Mouse (Mus musculus): ENCODE measurements around the gene Slain2. TPM values are rescaled to one million over a fixed set of nuclear protein-coding genes. Genes with fewer than 3 reads are reported as not detected.

The Slain2 gene
- total and polyA plus RNA-seq, 3 experiments: 11.0 to 34.6 (median 27.5) TPM

- DNase-seq (ENCODE audit: extremely low read depth): no peak
- H3K27me3 ChIP-seq (replicated peaks): no peaks in the 10 kb centered on the region
- H3K4me3 ChIP-seq (replicated peaks in 1 of 3; ENCODE audit: low read depth in 2 of 3, low read length in 2 of 3, poor library complexity in 1 of 3): no peak overlapping the region
- no peak overlapping the region for H3K9ac ChIP-seq (ENCODE audit: insufficient read depth, low read depth)
- no peak overlapping the region for H3K27ac ChIP-seq (ENCODE audit: insufficient read depth, low read depth)
- in situ Hi-C loops (cut with MboI; ENCODE audit: low pct_ligation_motif_present, low pct_unique_long_range_greater_than_20kb, low sequenced_read_pairs): no loop called here
- H3K4me2 ChIP-seq (ENCODE audit: insufficient read depth, low read depth, poor library complexity, severe bottlenecking): no peak overlapping the region
- H3K4me1 ChIP-seq (ENCODE audit: control insufficient read depth in 1 of 2, insufficient read depth in 2 of 2): peaks cover 5 to 8% of the 10 kb centered on the region in 2 experiments
- no peaks in the 10 kb centered on the region for H3K79me2 ChIP-seq (replicated peaks; ENCODE audit: control insufficient read depth, extremely low read depth, insufficient read depth, poor library complexity, severe bottlenecking)
- dilution Hi-C loops (cut with MboI; ENCODE audit: extremely low pct_ligation_motif_present, extremely low pct_unique_long_range_greater_than_20kb, low sequenced_read_pairs): no loop called here
- TF ChIP-seq NELFE (IDR thresholded peaks at IDR 0.05; ENCODE audit: low read depth, low read length) (no peak), JUN (IDR thresholded peaks at IDR 0.05; ENCODE audit: insufficient read depth, low read depth, low read length) (no peak), ZKSCAN1 (IDR thresholded peaks at IDR 0.05; ENCODE audit: borderline replicate concordance, low read depth, low read length) (no peak), BHLHE40 (IDR thresholded peaks at IDR 0.05; ENCODE audit: low read depth, low read length) (no peak), MEF2A (IDR thresholded peaks at IDR 0.05; ENCODE audit: borderline replicate concordance, low read depth, low read length) (no peak), USF2 (conservative IDR thresholded peaks at IDR 0.05; ENCODE audit: low read depth, low read length) (no peak), CTCF (conservative IDR thresholded peaks at IDR 0.05 in 1 of 2, IDR thresholded peaks at IDR 0.05 in 1 of 2; ENCODE audit: low read depth in 2 of 2, low read length in 2 of 2) (no peak), ETS1 (conservative IDR thresholded peaks at IDR 0.05; ENCODE audit: low read depth, low read length) (no peak), POLR2AphosphoS2 (IDR thresholded peaks at IDR 0.05; ENCODE audit: low read depth, low read length) (no peak), E2F4 (IDR thresholded peaks at IDR 0.05; ENCODE audit: insufficient replicate concordance, low read depth, low read length) (no peak), TCF12 (IDR thresholded peaks at IDR 0.05; ENCODE audit: low read depth, low read length) (no peak), ZC3H11A (IDR thresholded peaks at IDR 0.05; ENCODE audit: low read depth, low read length) (no peak), EP300 (IDR thresholded peaks at IDR 0.05; ENCODE audit: low read length) (no peak), HCFC1 (IDR thresholded peaks at IDR 0.05; ENCODE audit: low read depth, low read length) (no peak), SIN3A (IDR thresholded peaks at IDR 0.05; ENCODE audit: low read length) (no peak), UBTF (IDR thresholded peaks at IDR 0.05; ENCODE audit: low read depth, low read length) (no peak), CHD1 (IDR thresholded peaks at IDR 0.05; ENCODE audit: low read depth, low read length) (no peak)
- peaks cover 0 to 10% of the 10 kb centered on the region in 2 experiments for H3K36me3 ChIP-seq (replicated peaks in 1 of 2; ENCODE audit: control insufficient read depth in 1 of 2, insufficient read depth in 1 of 2, low read length in 1 of 2)
- no peaks in the 10 kb centered on the region for H3K9me3 ChIP-seq (replicated peaks; ENCODE audit: low read length)
These were observed 7.1 kb downstream of the Slain2 start for GRCm38 (mm10) chr5:72921171-72921570.

DNA sequence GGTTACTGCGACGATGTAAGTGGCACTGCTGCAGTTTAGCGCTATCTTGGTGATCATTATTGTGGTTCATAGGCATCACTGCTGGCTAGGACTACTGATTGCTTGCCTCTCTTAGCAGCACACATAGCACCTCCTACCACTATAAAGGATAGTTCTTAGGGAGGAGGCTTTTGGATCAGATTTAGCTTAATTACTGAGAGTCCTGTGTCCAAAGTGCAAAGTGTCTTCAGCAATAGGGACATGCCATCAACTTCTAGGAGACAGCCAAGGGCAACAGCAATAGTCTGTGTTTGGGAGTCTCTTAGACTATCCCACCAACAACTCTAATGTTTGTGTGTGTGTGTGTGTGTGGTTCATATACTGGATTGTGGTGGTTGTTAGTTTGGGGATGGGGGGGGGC, 8.7 kb downstream of the Slain2 start:
- H3K79me2 ChIP-seq (replicated peaks; ENCODE audit: control insufficient read depth, extremely low read depth, insufficient read depth, poor library complexity, severe bottlenecking): 0 out of 2 replicates have a peak, but pooled peaks cover 3% of the 10 kb centered on the region
- no peak overlapping the region for H3K9ac ChIP-seq (ENCODE audit: insufficient read depth, low read depth)
- no peaks in the 10 kb centered on the region for H3K4me1 ChIP-seq (ENCODE audit: control insufficient read depth in 1 of 2, insufficient read depth in 2 of 2)
- in situ Hi-C loops (cut with MboI; ENCODE audit: low pct_ligation_motif_present, low pct_unique_long_range_greater_than_20kb, low sequenced_read_pairs): no loop called here
- no peak for DNase-seq (ENCODE audit: extremely low read depth)
- no peaks in the 10 kb centered on the region for H3K27me3 ChIP-seq (replicated peaks)
- peaks cover 0 to 10% of the 10 kb centered on the region in 2 experiments for H3K36me3 ChIP-seq (replicated peaks in 1 of 2; ENCODE audit: control insufficient read depth in 1 of 2, insufficient read depth in 1 of 2, low read length in 1 of 2)
- H3K9me3 ChIP-seq (replicated peaks; ENCODE audit: low read length): no peaks in the 10 kb centered on the region
- dilution Hi-C loops (cut with MboI; ENCODE audit: extremely low pct_ligation_motif_present, extremely low pct_unique_long_range_greater_than_20kb, low sequenced_read_pairs): no loop called here
- TF ChIP-seq GABPA (IDR thresholded peaks at IDR 0.05; ENCODE audit: insufficient replicate concordance, low read depth, low read length): no peak
- no peak for TF ChIP-seq JUN (IDR thresholded peaks at IDR 0.05; ENCODE audit: insufficient read depth, low read depth, low read length)
- TF ChIP-seq ZNF384 (IDR thresholded peaks at IDR 0.05; ENCODE audit: low read depth, low read length): no peak
- no peak for TF ChIP-seq PAX5 (IDR thresholded peaks at IDR 0.05; ENCODE audit: low read length)
- TF ChIP-seq POLR2AphosphoS2 (IDR thresholded peaks at IDR 0.05; ENCODE audit: low read depth, low read length): no peak
- no peak for TF ChIP-seq ELF1 (IDR thresholded peaks at IDR 0.05; ENCODE audit: low read depth, low read length)
- no peak for TF ChIP-seq RAD21 (IDR thresholded peaks at IDR 0.05; ENCODE audit: low read depth, low read length)
- TF ChIP-seq NRF1 (IDR thresholded peaks at IDR 0.05; ENCODE audit: low read depth, low read length): no peak
- TF ChIP-seq ZC3H11A (IDR thresholded peaks at IDR 0.05; ENCODE audit: low read depth, low read length): no peak
- no peak for TF ChIP-seq ZKSCAN1 (IDR thresholded peaks at IDR 0.05; ENCODE audit: borderline replicate concordance, low read depth, low read length)
- TF ChIP-seq POLR2A (IDR thresholded peaks at IDR 0.05; ENCODE audit: low read depth, low read length): no peak
- no peak for TF ChIP-seq E2F4 (IDR thresholded peaks at IDR 0.05; ENCODE audit: insufficient replicate concordance, low read depth, low read length)
- TF ChIP-seq ZMIZ1 (IDR thresholded peaks at IDR 0.05; ENCODE audit: low read depth, low read length): no peak
- no peak for TF ChIP-seq MAZ (IDR thresholded peaks at IDR 0.05; ENCODE audit: low read depth, low read length)
- TF ChIP-seq CHD2 (IDR thresholded peaks at IDR 0.05; ENCODE audit: low read length): no peak
- TF ChIP-seq BHLHE40 (IDR thresholded peaks at IDR 0.05; ENCODE audit: low read depth, low read length): no peak
- no peak for TF ChIP-seq MAX (IDR thresholded peaks at IDR 0.05; ENCODE audit: low read length)
- no peak for TF ChIP-seq RCOR1 (conservative IDR thresholded peaks at IDR 0.05; ENCODE audit: low read depth, low read length)
- TF ChIP-seq SIN3A (IDR thresholded peaks at IDR 0.05; ENCODE audit: low read length): no peak
- no peak for TF ChIP-seq USF2 (conservative IDR thresholded peaks at IDR 0.05; ENCODE audit: low read depth, low read length)
- no peak overlapping the region for H3K4me3 ChIP-seq (replicated peaks in 1 of 3; ENCODE audit: low read depth in 2 of 3, low read length in 2 of 3, poor library complexity in 1 of 3)
- H3K27ac ChIP-seq (ENCODE audit: insufficient read depth, low read depth): no peak overlapping the region
- no peak overlapping the region for H3K4me2 ChIP-seq (ENCODE audit: insufficient read depth, low read depth, poor library complexity, severe bottlenecking)
